Mouse (Mus musculus): Measurements from ENCODE around the gene Pelp1. TPM values are rescaled to one million over a fixed set of nuclear protein-coding genes. Genes with fewer than 3 reads are reported as not detected.
"Not testable (repeated sequence)": the region's sequence is repeated elsewhere in the genome, so short reads cannot be mapped to it uniquely, and the experiment has no call there.

Gene Pelp1
- polyA plus RNA-seq, 1 experiment from 2014 or later, result 40.0 TPM

GRCm38 (mm10) chr11:70368626-70369025 lies 41.2 kb downstream of the Pelp1 start:
- not testable (repeated sequence) for H3K36me3 ChIP-seq; H3K27me3 ChIP-seq; H3K4me2 ChIP-seq (replicated peaks); H3K4me1 ChIP-seq; H3K9ac ChIP-seq (replicated peaks); ATAC-seq (ENCODE audit: low FRiP score, low read depth); H3K9me3 ChIP-seq; H3K4me3 ChIP-seq; H3K27ac ChIP-seq (replicated peaks)
- 77% methylated on average over 2 of the region's 2 CpGs for WGBS

- not testable (repeated sequence) for H3K27ac ChIP-seq (replicated peaks); ATAC-seq (ENCODE audit: low FRiP score, low read depth); H3K4me1 ChIP-seq; H3K4me2 ChIP-seq (replicated peaks); H3K27me3 ChIP-seq; H3K9me3 ChIP-seq; H3K9ac ChIP-seq (replicated peaks); H3K4me3 ChIP-seq; H3K36me3 ChIP-seq
- WGBS, result 89% methylated on average over 6 of the region's 6 CpGs
Observed at GRCm38 (mm10) chr11:70367701-70368100, 42.1 kb downstream of the Pelp1 start.

GRCm38 (mm10) chr11:70351868-70352267 lies 58.0 kb downstream of the Pelp1 start, which contains the start of gene Alox15:
Gene Alox15, minus strand, starts transcription at chr11:70352031.
- under 1% methylated on average over 19 of the region's 19 CpGs for WGBS
- no peak within 1 kb of the TSS for H3K9ac ChIP-seq (replicated peaks)
- H3K9me3 ChIP-seq, result no peaks in the 10 kb centered on the region
- H3K36me3 ChIP-seq, result no peaks in the 10 kb centered on the region
- peak within 1 kb of the TSS; percentile 35 for H3K4me3 ChIP-seq
- no peak for ATAC-seq (ENCODE audit: low FRiP score, low read depth)
- peak within 1 kb of the TSS; percentile 62 for H3K4me2 ChIP-seq (replicated peaks)
- peaks cover 11% of the 10 kb centered on the region for H3K4me1 ChIP-seq
- peaks cover 56% of the 10 kb centered on the region for H3K27me3 ChIP-seq
- no peak within 1 kb of the TSS for H3K27ac ChIP-seq (replicated peaks)

GRCm38 (mm10) chr11:70348630-70349029 lies 61.2 kb downstream of the Pelp1 start:
- Histone ChIP-seq H3K4me1 (peaks cover 11% of the 10 kb centered on the region), H3K9me3 (no peaks in the 10 kb centered on the region), H3K27me3 (peaks cover 56% of the 10 kb centered on the region), H3K4me3 (no peak overlapping the region), H3K27ac (replicated peaks) (no peak overlapping the region), H3K36me3 (no peaks in the 10 kb centered on the region), H3K9ac (replicated peaks) (no peak overlapping the region), H3K4me2 (replicated peaks) (no peak overlapping the region)
- WGBS, result 86% methylated on average over 9 of the region's 9 CpGs
- no peak for ATAC-seq (ENCODE audit: low FRiP score, low read depth)

- Histone ChIP-seq H3K4me3 (no peak overlapping the region), H3K9me3 (no peaks in the 10 kb centered on the region), H3K4me1 (peaks cover 11% of the 10 kb centered on the region), H3K36me3 (no peaks in the 10 kb centered on the region), H3K27ac (replicated peaks) (no peak overlapping the region), H3K9ac (replicated peaks) (no peak overlapping the region), H3K27me3 (peaks cover 48% of the 10 kb centered on the region), H3K4me2 (replicated peaks) (no peak overlapping the region)
- WGBS, result 83% methylated on average over 10 of the region's 10 CpGs
- ATAC-seq (ENCODE audit: low FRiP score, low read depth), result no peak
Observed at GRCm38 (mm10) chr11:70347861-70348260, 62.0 kb downstream of the Pelp1 start.

GRCm38 (mm10) chr11:70345546-70345945 lies 64.3 kb downstream of the Pelp1 start:
- WGBS, result 94% methylated on average over 8 of the region's 8 CpGs
- H3K36me3 ChIP-seq, result no peaks in the 10 kb centered on the region
- H3K4me3 ChIP-seq, result no peak overlapping the region
- no peak overlapping the region for H3K27ac ChIP-seq (replicated peaks)
- no peaks in the 10 kb centered on the region for H3K4me1 ChIP-seq
- no peak overlapping the region for H3K9ac ChIP-seq (replicated peaks)
- ATAC-seq (ENCODE audit: low FRiP score, low read depth), result no peak
- H3K27me3 ChIP-seq, result peaks cover 25% of the 10 kb centered on the region
- H3K9me3 ChIP-seq, result no peaks in the 10 kb centered on the region
- H3K4me2 ChIP-seq (replicated peaks), result no peak overlapping the region

- H3K4me3 ChIP-seq, result no peak overlapping the region
- H3K27me3 ChIP-seq, result peaks cover 20% of the 10 kb centered on the region
- no peak overlapping the region for H3K9ac ChIP-seq (replicated peaks)
- ATAC-seq (ENCODE audit: low FRiP score, low read depth), result no peak
- no peak overlapping the region for H3K27ac ChIP-seq (replicated peaks)
- no peak overlapping the region for H3K4me2 ChIP-seq (replicated peaks)
- 81% methylated on average over 10 of the region's 10 CpGs for WGBS
- no peaks in the 10 kb centered on the region for H3K9me3 ChIP-seq
- H3K4me1 ChIP-seq, result no peaks in the 10 kb centered on the region
- no peaks in the 10 kb centered on the region for H3K36me3 ChIP-seq
Observed at GRCm38 (mm10) chr11:70345061-70345460, 64.8 kb downstream of the Pelp1 start.

Small RNAs within 50 kb of the gene (microRNA-seq; reads per million reads assigned to microRNA genes)
- gene Mir7115, result not detected

Other genes starting within 250 kb of the Pelp1 start
- 1.9 and 2.8 TPM in 2 replicates for gene Slc16a11, start 197.3 kb downstream of the Pelp1 start, polyA plus RNA-seq (2016; fragmentation: Nextera tagmentation; extraction: Ambion mirVana)
- gene Slc16a13, start 189.0 kb downstream of the Pelp1 start, polyA plus RNA-seq (2016; fragmentation: Nextera tagmentation; extraction: Ambion mirVana), result 19.0 and 19.5 TPM in 2 replicates
- gene Bcl6b, start 180.2 kb downstream of the Pelp1 start, polyA plus RNA-seq (2016; fragmentation: Nextera tagmentation; extraction: Ambion mirVana), result 5.2 and 5.4 TPM in 2 replicates
- 210 and 213 TPM in 2 replicates for gene 0610010K14Rik, start 172.1 kb downstream of the Pelp1 start, polyA plus RNA-seq (2016; fragmentation: Nextera tagmentation; extraction: Ambion mirVana)
- 10.5 and 12.4 TPM in 2 replicates for gene Gm21988, start 170.2 kb downstream of the Pelp1 start, polyA plus RNA-seq (2016; fragmentation: Nextera tagmentation; extraction: Ambion mirVana)
- gene Rnasek, start 170.2 kb downstream of the Pelp1 start, polyA plus RNA-seq (2016; fragmentation: Nextera tagmentation; extraction: Ambion mirVana), result 172 and 188 TPM in 2 replicates
- 1.7 and 1.8 TPM in 2 replicates for gene Alox12, start 154.7 kb downstream of the Pelp1 start, polyA plus RNA-seq (2016; fragmentation: Nextera tagmentation; extraction: Ambion mirVana)
- gene Alox12e, start 87.4 kb downstream of the Pelp1 start, polyA plus RNA-seq (2016; fragmentation: Nextera tagmentation; extraction: Ambion mirVana), result not detected in 2 replicates
- gene Alox15, start 58.0 kb downstream of the Pelp1 start, polyA plus RNA-seq (2016; fragmentation: Nextera tagmentation; extraction: Ambion mirVana), result 0.14 and 0.21 TPM in 2 replicates
- 37.0 and 41.1 TPM in 2 replicates for gene Arrb2, start 22.6 kb upstream of the Pelp1 start, polyA plus RNA-seq (2016; fragmentation: Nextera tagmentation; extraction: Ambion mirVana)
- gene Med11, start 41.9 kb upstream of the Pelp1 start, polyA plus RNA-seq (2016; fragmentation: Nextera tagmentation; extraction: Ambion mirVana), result 37.6 and 39.2 TPM in 2 replicates
- gene Zmynd15, start 49.4 kb upstream of the Pelp1 start, polyA plus RNA-seq (2016; fragmentation: Nextera tagmentation; extraction: Ambion mirVana), result 0.21 and 0.33 TPM in 2 replicates
- gene Cxcl16, start 50.0 kb upstream of the Pelp1 start, polyA plus RNA-seq (2016; fragmentation: Nextera tagmentation; extraction: Ambion mirVana), result 1.6 and 1.7 TPM in 2 replicates
- 0.46 TPM in 1 of 2 replicates, not detected in the other for gene Tm4sf5, start 95.2 kb upstream of the Pelp1 start, polyA plus RNA-seq (2016; fragmentation: Nextera tagmentation; extraction: Ambion mirVana)
- not detected in 2 replicates for gene Vmo1, start 104.6 kb upstream of the Pelp1 start, polyA plus RNA-seq (2016; fragmentation: Nextera tagmentation; extraction: Ambion mirVana)
- gene Gltpd2, start 109.2 kb upstream of the Pelp1 start, polyA plus RNA-seq (2016; fragmentation: Nextera tagmentation; extraction: Ambion mirVana), result 0.26 TPM in 1 of 2 replicates, not detected in the other
- 774 and 783 TPM in 2 replicates for gene Psmb6, start 115.3 kb upstream of the Pelp1 start, polyA plus RNA-seq (2016; fragmentation: Nextera tagmentation; extraction: Ambion mirVana)
- not detected in 2 replicates for gene Gm40193, start 122.9 kb upstream of the Pelp1 start, polyA plus RNA-seq (2016; fragmentation: Nextera tagmentation; extraction: Ambion mirVana)
- 4.0 and 5.7 TPM in 2 replicates for gene Pld2, start 130.0 kb upstream of the Pelp1 start, polyA plus RNA-seq (2016; fragmentation: Nextera tagmentation; extraction: Ambion mirVana)
- 14.7 and 16.8 TPM in 2 replicates for gene Mink1, start 152.8 kb upstream of the Pelp1 start, polyA plus RNA-seq (2016; fragmentation: Nextera tagmentation; extraction: Ambion mirVana)
- not detected in 2 replicates for gene 4930544D05Rik, start 205.8 kb upstream of the Pelp1 start, polyA plus RNA-seq (2016; fragmentation: Nextera tagmentation; extraction: Ambion mirVana)
- 0.32 TPM in 1 of 2 replicates, not detected in the other for gene Chrne, start 209.2 kb upstream of the Pelp1 start, polyA plus RNA-seq (2016; fragmentation: Nextera tagmentation; extraction: Ambion mirVana)
- 0.35 and 0.37 TPM in 2 replicates for gene Gp1ba, start 229.1 kb upstream of the Pelp1 start, polyA plus RNA-seq (2016; fragmentation: Nextera tagmentation; extraction: Ambion mirVana)
- 96.6 and 101 TPM in 2 replicates for gene Rnf167, start 237.2 kb upstream of the Pelp1 start, polyA plus RNA-seq (2016; fragmentation: Nextera tagmentation; extraction: Ambion mirVana)
- 138 and 149 TPM in 2 replicates for gene Slc25a11, start 237.4 kb upstream of the Pelp1 start, polyA plus RNA-seq (2016; fragmentation: Nextera tagmentation; extraction: Ambion mirVana)
- 1,047 and 1,099 TPM in 2 replicates for gene Pfn1, start 244.6 kb upstream of the Pelp1 start, polyA plus RNA-seq (2016; fragmentation: Nextera tagmentation; extraction: Ambion mirVana)
- gene Eno3, start 247.2 kb upstream of the Pelp1 start, polyA plus RNA-seq (2016; fragmentation: Nextera tagmentation; extraction: Ambion mirVana), result 12.0 and 12.7 TPM in 2 replicates